Mouse (Mus musculus): Measurements from ENCODE around the gene Bmpr1b.

DNA sequence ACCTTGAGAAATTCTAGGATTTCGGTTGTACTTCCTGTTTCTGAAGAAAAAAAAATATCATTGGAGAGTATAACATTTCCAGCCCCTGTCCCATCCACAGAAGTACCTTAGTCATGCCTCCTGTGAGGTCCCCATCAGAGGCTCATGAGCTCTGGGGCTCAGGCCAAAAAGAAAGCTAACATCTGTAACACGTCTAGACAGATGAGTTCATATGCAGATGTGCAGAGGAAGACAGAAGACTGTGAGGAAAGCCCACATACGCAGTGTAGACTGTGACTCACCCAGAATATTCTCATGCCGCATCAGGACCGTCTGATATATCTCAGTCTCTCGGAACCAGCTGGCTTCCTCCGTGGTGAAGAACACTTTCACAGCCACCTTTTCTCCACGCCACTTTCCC lies 312.1 kb downstream of the Bmpr1b start:
- no peak for TF ChIP-seq EP300 (optimal IDR thresholded peaks at IDR 0.05)
- TF ChIP-seq CTCF (IDR thresholded peaks at IDR 0.05; ENCODE audit: low read depth) = no peak

Data from stomach, postnatal 0 days (tissue).